Mouse (Mus musculus): ENCODE results near the gene B3gntl1. TPM values are rescaled to one million over a fixed set of nuclear protein-coding genes. Genes with fewer than 3 reads are reported as not detected.

Gene B3gntl1
- polyA plus RNA-seq, 1 experiment from 2014 or later, result 9.1 TPM

DNA sequence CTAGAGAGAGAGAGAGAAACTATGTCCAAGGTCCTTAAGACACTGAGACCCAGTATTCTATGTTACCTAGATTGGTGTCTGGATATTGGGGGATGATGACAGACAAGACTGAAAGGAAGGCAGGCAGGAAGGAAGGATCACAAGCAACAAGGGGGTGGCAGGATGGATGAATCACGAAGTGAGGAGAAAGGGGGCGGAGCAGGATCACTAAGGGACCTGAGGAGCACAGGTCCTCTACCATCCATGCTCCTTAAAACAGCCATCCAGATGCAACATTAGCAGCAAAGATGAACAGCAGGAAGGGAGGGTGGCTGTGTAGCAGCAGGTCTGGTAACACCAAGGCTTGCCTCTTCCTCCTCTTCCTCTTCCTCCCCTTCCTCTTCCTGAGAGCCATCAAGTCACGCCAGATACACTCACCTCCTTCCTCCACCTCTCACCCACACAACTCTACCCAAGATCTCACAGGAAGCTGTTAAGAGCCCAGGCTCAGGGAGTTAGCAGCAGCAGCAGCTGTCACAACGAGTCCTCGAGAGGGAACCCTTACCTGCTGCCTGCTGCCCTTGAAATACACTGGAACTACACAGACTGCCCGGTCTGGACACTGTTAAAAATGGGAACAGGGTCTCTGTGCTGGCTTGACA, 17.7 kb downstream of the B3gntl1 start:
- Histone ChIP-seq H3K4me3 (no peak overlapping the region), H3K4me2 (replicated peaks) (no peak overlapping the region), H3K27ac (no peak overlapping the region), H3K36me3 (0 out of 2 replicates have a peak, but pooled peaks cover 8% of the 10 kb centered on the region), H3K9ac (no peak overlapping the region), H3K27me3 (no peaks in the 10 kb centered on the region), H3K4me1 (0 out of 2 replicates have a peak, but pooled peaks cover 5% of the 10 kb centered on the region), H3K9me3 (no peaks in the 10 kb centered on the region)
- ATAC-seq (ENCODE audit: insufficient number of reproducible peaks, insufficient read depth, low FRiP score, low TSS enrichment), result no peak
- 85% methylated on average over 6 of the region's 6 CpGs for WGBS

DNA sequence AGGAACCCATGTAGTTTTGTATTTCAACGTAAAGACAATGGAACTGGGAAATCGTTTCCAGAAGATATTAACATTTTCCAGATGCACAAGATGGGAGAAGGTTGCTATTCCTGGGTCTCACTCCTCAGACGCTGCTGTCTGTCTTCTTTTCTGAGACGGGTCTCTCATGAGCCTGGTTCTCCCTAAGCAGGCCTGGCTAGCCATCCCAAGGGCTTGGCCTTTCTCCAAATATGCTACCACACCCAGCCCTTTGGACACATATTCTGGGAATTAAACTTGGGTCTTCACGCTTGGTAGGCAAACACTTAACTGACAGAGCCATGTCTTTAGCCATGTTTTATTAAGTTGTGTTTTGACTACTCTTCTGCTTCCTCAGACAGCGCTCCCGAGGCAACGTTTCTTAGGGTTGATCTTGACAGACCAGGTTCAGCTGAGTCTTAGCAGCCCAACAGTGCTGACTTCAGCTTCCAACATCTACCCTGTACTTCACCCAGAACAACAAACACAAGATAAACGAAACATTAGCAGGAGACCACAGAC, 18.5 kb downstream of the B3gntl1 start:
- no peaks in the 10 kb centered on the region for H3K27me3 ChIP-seq
- WGBS, result 53% methylated on average over 9 of the region's 9 CpGs

DNA sequence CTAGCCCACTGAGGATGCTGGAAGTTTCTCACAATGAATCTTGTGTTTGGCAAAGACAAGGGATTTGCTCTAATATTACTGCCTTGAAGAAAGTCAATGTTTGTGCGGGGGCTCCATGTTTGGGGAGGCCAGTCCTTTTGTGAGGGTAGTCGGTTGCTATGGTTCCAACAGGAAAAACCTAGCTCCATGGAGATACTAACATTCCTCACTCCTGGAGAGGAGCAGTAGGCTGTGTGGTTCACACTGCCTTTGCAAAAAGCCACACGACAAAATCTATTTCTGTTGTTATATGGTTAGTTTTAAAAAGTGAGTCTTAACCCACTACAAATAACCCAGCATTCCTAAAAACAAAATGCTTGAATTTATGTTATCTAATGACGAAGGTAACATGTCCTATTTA, 19.3 kb downstream of the B3gntl1 start:
- H3K9ac ChIP-seq, result no peak overlapping the region
- WGBS, result 90% methylated on average over 4 of the region's 4 CpGs
- no peak for ATAC-seq (ENCODE audit: insufficient number of reproducible peaks, insufficient read depth, low FRiP score, low TSS enrichment)

More for the DNA sequence above, 18.5 kb downstream of the B3gntl1 start:
- H3K9me3 ChIP-seq, result no peaks in the 10 kb centered on the region
- H3K4me3 ChIP-seq, result no peak overlapping the region
- H3K27ac ChIP-seq, result 0 out of 2 replicates have a peak overlapping the region, but pooled peaks have one; percentile 1
- 0 out of 2 replicates have a peak, but pooled peaks cover 5% of the 10 kb centered on the region for H3K4me1 ChIP-seq
- no peak overlapping the region for H3K4me2 ChIP-seq (replicated peaks)
- no peak overlapping the region for H3K9ac ChIP-seq
- no peak for ATAC-seq (ENCODE audit: insufficient number of reproducible peaks, insufficient read depth, low FRiP score, low TSS enrichment)
- 0 out of 2 replicates have a peak, but pooled peaks cover 9% of the 10 kb centered on the region for H3K36me3 ChIP-seq

DNA sequence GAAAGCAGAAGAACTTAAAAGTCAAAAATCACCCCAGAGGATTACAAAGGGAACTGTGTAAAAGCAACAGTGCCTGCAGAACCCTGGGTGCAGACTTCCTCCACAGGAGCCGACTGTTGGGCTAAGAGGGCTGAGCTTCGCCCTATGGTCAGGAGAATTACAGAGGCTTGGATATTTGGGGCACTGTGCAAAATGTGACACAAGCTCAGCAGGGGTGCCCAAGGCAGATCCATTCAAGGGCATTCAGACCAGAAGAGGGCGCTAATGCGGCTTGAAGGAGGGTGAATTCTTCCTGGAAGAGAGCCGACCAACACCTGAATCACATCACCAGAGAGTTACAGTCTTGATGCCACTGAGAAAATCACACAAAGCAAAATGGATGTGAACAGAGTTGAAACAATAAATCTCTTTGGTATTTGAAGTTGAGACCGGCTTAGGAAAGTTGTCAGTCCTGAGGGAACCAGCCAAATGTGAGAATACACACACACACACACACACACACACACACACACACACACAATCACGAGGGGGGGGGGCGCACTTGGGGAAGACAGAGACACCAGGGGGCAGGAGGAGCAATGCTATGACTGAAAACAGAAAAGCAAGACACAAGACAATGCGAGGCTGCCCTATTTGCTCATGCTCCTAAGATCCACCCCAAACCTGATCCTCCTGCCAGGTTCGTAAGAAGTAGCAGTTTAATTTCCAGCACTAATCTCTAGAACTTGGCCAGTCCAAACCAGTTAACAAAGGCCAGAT, 20.2 kb downstream of the B3gntl1 start:
- Histone ChIP-seq H3K9me3 (no peaks in the 10 kb centered on the region), H3K27ac (no peak overlapping the region), H3K27me3 (no peaks in the 10 kb centered on the region), H3K36me3 (0 out of 2 replicates have a peak, but pooled peaks cover 9% of the 10 kb centered on the region), H3K4me2 (replicated peaks) (no peak overlapping the region), H3K4me3 (no peak overlapping the region), H3K9ac (no peak overlapping the region), H3K4me1 (0 out of 2 replicates have a peak, but pooled peaks cover 5% of the 10 kb centered on the region)
- no peak for ATAC-seq (ENCODE audit: insufficient number of reproducible peaks, insufficient read depth, low FRiP score, low TSS enrichment)
- 57% methylated on average over 10 of the region's 10 CpGs for WGBS

More for the DNA sequence above, 19.3 kb downstream of the B3gntl1 start:
- Histone ChIP-seq H3K4me1 (0 out of 2 replicates have a peak, but pooled peaks cover 5% of the 10 kb centered on the region), H3K36me3 (0 out of 2 replicates have a peak, but pooled peaks cover 9% of the 10 kb centered on the region), H3K27me3 (no peaks in the 10 kb centered on the region), H3K4me3 (no peak overlapping the region), H3K4me2 (replicated peaks) (no peak overlapping the region), H3K9me3 (no peaks in the 10 kb centered on the region), H3K27ac (no peak overlapping the region)

DNA sequence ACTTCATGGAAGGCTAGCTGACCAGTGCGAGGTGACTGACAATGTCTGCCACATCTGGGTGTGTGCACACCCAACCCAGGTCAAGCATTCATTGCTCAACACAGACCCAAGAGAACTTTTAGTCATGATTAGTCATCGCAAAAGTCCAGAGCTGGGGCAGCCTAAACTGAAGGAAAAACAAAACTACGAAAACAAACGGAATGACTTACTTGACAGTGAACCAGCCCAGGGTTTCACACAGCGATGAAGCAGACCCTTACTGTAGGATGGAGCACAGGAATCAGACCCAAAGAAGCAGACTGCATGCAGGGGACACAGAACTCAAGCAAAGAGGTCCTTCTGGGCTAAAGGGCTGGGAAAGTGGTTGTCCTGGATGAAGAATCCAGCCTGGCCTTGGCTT, 21.0 kb downstream of the B3gntl1 start:
- Histone ChIP-seq H3K9ac (no peak overlapping the region), H3K4me2 (replicated peaks) (no peak overlapping the region), H3K9me3 (no peaks in the 10 kb centered on the region), H3K36me3 (0 out of 2 replicates have a peak, but pooled peaks cover 9% of the 10 kb centered on the region), H3K27ac (no peak overlapping the region), H3K27me3 (no peaks in the 10 kb centered on the region), H3K4me3 (no peak overlapping the region), H3K4me1 (0 out of 2 replicates have a peak, but pooled peaks cover 5% of the 10 kb centered on the region)
- 90% methylated on average over 5 of the region's 5 CpGs for WGBS
- no peak for ATAC-seq (ENCODE audit: insufficient number of reproducible peaks, insufficient read depth, low FRiP score, low TSS enrichment)

DNA sequence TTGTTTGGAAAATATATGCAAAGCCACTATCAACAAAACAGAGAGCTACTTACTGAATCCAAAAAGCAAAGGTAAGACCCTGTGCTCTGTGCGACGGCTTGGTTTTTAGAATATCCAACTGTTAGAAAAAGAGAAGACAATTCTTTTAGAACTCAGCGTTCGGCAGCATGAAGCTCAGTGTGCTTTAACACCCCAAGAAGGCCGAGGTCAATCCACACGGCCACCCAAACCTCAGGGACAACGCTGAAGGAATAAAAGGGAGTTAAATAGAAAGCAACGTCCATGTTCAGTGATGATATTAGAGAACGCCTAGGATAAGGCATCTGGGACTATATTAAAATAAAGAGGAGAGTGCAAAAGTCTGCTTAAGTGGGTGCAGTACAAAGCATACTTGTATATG, 21.4 kb downstream of the B3gntl1 start:
- H3K4me2 ChIP-seq (replicated peaks), result no peak overlapping the region
- ATAC-seq (ENCODE audit: insufficient number of reproducible peaks, insufficient read depth, low FRiP score, low TSS enrichment), result no peak
- no peaks in the 10 kb centered on the region for H3K9me3 ChIP-seq
- H3K4me3 ChIP-seq, result no peak overlapping the region
- 94% methylated on average over 9 of the region's 9 CpGs for WGBS
- no peak overlapping the region for H3K9ac ChIP-seq
- 0 out of 2 replicates have a peak, but pooled peaks cover 9% of the 10 kb centered on the region for H3K36me3 ChIP-seq
- 0 out of 2 replicates have a peak, but pooled peaks cover 5% of the 10 kb centered on the region for H3K4me1 ChIP-seq
- H3K27me3 ChIP-seq, result no peaks in the 10 kb centered on the region
- H3K27ac ChIP-seq, result no peak overlapping the region

DNA sequence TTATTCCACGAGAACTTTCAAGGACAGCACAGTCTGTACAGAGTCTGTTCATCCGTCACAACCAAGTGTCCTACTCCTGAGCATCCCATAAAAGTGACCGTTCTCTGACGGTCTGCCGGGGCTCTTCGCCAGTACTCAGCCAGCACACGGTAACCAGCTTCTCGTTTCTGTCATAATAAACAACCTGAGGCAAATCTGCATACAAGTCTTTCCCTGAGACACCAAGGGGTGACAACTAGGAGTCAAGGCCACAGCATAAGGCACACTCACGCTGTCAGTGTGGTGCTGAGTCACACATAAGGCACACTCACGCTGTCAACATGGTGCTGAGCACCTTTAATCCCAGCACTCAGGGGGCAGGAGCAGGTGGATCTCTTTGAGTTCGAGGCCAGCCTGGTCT, 22.3 kb downstream of the B3gntl1 start:
- 0 out of 2 replicates have a peak, but pooled peaks cover 9% of the 10 kb centered on the region for H3K36me3 ChIP-seq
- H3K9me3 ChIP-seq, result no peaks in the 10 kb centered on the region
- H3K4me1 ChIP-seq, result 0 out of 2 replicates have a peak, but pooled peaks cover 5% of the 10 kb centered on the region
- H3K9ac ChIP-seq, result no peak overlapping the region
- H3K27ac ChIP-seq, result no peak overlapping the region
- H3K4me2 ChIP-seq (replicated peaks), result no peak overlapping the region
- no peaks in the 10 kb centered on the region for H3K27me3 ChIP-seq
- no peak for ATAC-seq (ENCODE audit: insufficient number of reproducible peaks, insufficient read depth, low FRiP score, low TSS enrichment)
- no peak overlapping the region for H3K4me3 ChIP-seq
- WGBS, result 92% methylated on average over 11 of the region's 11 CpGs

DNA sequence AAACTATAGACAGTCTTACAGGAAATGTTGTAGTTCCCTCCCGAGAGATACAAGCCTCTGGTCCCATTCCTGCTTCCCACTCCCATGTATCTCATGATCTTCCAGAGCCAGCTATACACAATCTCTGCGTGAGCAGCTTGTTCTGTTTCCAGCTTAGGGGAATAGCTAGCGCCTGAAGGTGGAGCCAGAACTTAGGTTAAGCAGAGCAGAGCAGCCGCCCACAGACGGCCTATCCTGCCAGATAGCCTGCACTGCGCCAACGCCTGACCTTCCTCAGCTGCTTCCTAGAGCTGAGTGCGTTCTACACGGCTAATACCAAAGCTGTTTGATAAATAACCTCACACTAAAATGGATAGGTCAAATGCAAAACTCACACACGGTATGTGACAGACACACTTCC, 23.1 kb downstream of the B3gntl1 start:
- no peaks in the 10 kb centered on the region for H3K27me3 ChIP-seq
- 0 out of 2 replicates have a peak, but pooled peaks cover 5% of the 10 kb centered on the region for H3K4me1 ChIP-seq
- H3K27ac ChIP-seq, result no peak overlapping the region
- no peak overlapping the region for H3K4me3 ChIP-seq
- no peak for ATAC-seq (ENCODE audit: insufficient number of reproducible peaks, insufficient read depth, low FRiP score, low TSS enrichment)
- 72% methylated on average over 10 of the region's 10 CpGs for WGBS
- no peak overlapping the region for H3K9ac ChIP-seq
- no peak overlapping the region for H3K4me2 ChIP-seq (replicated peaks)
- 0 out of 2 replicates have a peak, but pooled peaks cover 7% of the 10 kb centered on the region for H3K36me3 ChIP-seq
- no peaks in the 10 kb centered on the region for H3K9me3 ChIP-seq

DNA sequence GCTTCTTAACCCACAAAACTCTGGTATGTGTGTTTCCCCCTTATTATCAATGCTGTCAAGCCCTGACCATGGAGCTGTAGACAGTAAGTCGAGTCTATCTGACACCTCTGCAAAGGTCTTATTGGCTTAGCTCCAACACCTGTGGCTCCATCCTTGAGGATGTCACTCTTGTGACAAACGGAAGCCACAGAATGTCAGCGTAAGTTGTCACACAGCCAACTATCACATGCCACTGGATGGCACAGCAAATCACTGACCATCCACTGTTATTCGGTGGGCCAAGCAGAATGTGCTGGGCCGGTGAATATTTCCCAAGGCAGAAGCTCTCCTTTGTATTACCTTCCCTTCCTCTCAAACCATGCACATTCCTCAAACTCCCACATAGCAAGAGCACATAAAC, 24.8 kb downstream of the B3gntl1 start:
- Histone ChIP-seq H3K27me3 (no peaks in the 10 kb centered on the region), H3K4me2 (replicated peaks) (no peak overlapping the region), H3K9me3 (no peaks in the 10 kb centered on the region), H3K36me3 (peaks cover 12% of the 10 kb centered on the region; the same call in 1 of the 2 replicates), H3K9ac (no peak overlapping the region), H3K4me3 (no peak overlapping the region), H3K4me1 (0 out of 2 replicates have a peak, but pooled peaks cover 3% of the 10 kb centered on the region), H3K27ac (no peak overlapping the region)
- ATAC-seq (ENCODE audit: insufficient number of reproducible peaks, insufficient read depth, low FRiP score, low TSS enrichment), result no peak
- WGBS, result 87% methylated on average over 5 of the region's 5 CpGs

DNA sequence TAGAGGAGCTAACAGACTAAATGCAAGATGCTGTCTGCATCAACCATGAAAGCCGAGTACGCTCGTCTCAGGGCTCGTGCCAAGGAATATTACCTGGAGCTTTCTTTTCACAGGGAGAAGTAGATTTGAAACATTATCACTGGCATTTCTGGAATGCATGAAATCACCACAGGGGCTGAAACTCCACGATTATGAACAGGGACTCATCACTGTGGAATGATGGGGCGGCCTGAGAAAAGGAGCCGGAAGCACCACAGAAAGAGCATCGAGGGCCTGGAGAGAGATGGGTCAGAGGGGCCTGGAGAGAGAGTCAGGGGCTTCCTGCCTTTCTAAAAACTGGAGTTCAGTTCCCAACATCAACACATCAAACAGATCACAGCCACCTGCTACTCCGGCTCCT, 25.6 kb downstream of the B3gntl1 start:
- no peaks in the 10 kb centered on the region for H3K27me3 ChIP-seq
- no peak for ATAC-seq (ENCODE audit: insufficient number of reproducible peaks, insufficient read depth, low FRiP score, low TSS enrichment)
- no peak overlapping the region for H3K9ac ChIP-seq
- no peaks in the 10 kb centered on the region for H3K9me3 ChIP-seq
- H3K4me2 ChIP-seq (replicated peaks), result no peak overlapping the region
- no peak overlapping the region for H3K4me3 ChIP-seq
- H3K27ac ChIP-seq, result no peak overlapping the region
- 61% methylated on average over 9 of the region's 9 CpGs for WGBS
- peaks cover 12% of the 10 kb centered on the region; the same call in 1 of the 2 replicates for H3K36me3 ChIP-seq
- H3K4me1 ChIP-seq, result no peaks in the 10 kb centered on the region

DNA sequence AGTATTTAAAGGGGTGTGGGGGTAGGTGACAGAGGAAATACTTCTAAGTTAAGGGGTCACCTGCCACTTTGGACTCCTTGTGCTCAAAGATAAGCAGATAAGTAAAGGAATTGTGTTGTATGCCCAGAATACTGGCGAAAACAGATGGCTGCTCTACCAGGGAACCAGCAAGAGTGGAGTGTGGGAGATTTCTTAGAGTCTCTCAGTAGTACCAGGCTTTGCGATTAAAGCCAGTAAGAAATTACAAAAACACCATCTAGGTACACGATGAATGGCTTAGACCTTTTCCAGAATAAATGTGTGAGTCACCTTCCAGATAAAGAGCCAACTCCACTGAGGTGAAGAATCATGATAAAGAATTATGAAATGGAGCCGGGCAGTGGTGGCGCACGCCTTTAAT, 27.6 kb downstream of the B3gntl1 start:
- no peak for ATAC-seq (ENCODE audit: insufficient number of reproducible peaks, insufficient read depth, low FRiP score, low TSS enrichment)
- Histone ChIP-seq H3K4me3 (no peak overlapping the region), H3K4me2 (replicated peaks) (no peak overlapping the region), H3K9ac (no peak overlapping the region), H3K9me3 (no peaks in the 10 kb centered on the region), H3K27ac (no peak overlapping the region), H3K36me3 (peaks cover 7% of the 10 kb centered on the region; the same call in 1 of the 2 replicates), H3K27me3 (no peaks in the 10 kb centered on the region), H3K4me1 (no peaks in the 10 kb centered on the region)
- WGBS, result 91% methylated on average over 6 of the region's 6 CpGs

Data from embryonic facial prominence, embryonic 12.5 days (tissue).